Mouse (Mus musculus) kidney, embryonic 14.5 days (tissue): ENCODE results near the gene Robo4. TPM values are rescaled to one million over a fixed set of nuclear protein-coding genes. Genes with fewer than 3 reads are reported as not detected.

ENCODE experiments used
- ATAC-seq: fragments of 200-750 bp; cut with Nextera tagmentation; 2 replicates; pipeline ENCODE4 v1.8.0; 2017; ENCODE audit warnings: moderate number of reproducible peaks, mild to moderate bottlenecking, moderate TSS enrichment, moderate library complexity; ENCODE audit not compliant: low FRiP score, low TSS enrichment
- H3K27ac ChIP-seq: fragments of 300-500 bp; sonication (generic); 2 replicates; pipeline ENCODE4 v1.5.1; 2014; ENCODE audit warnings: low read depth, mild to moderate bottlenecking, low read length, moderate library complexity, mixed read lengths
- H3K27me3 ChIP-seq: fragments of 300-500 bp; sonication (generic); 2 replicates; pipeline ENCODE4 v1.6.1; 2014; ENCODE audit warnings: mild to moderate bottlenecking, low read length; ENCODE audit not compliant: control insufficient read depth, insufficient read depth
- H3K36me3 ChIP-seq: fragments of 300-500 bp; sonication (generic); 2 replicates; pipeline ENCODE4 v1.6.1; 2014; ENCODE audit warnings: low read length, mixed read lengths; ENCODE audit not compliant: control insufficient read depth, insufficient read depth
- H3K4me1 ChIP-seq: fragments of 300-500 bp; sonication (generic); 2 replicates; pipeline ENCODE4 v1.6.1; 2014; ENCODE audit warnings: low read length, mixed read lengths; ENCODE audit not compliant: control insufficient read depth, insufficient read depth
- H3K4me2 ChIP-seq: fragments of 300-500 bp; sonication (generic); replicated peaks from 2 replicates; pipeline ENCODE4 v1.6.1; 2014; ENCODE audit warnings: low read depth, mild to moderate bottlenecking, low read length
- H3K4me3 ChIP-seq: fragments of 300-500 bp; sonication (generic); 2 replicates; pipeline ENCODE4 v1.5.1; 2014; ENCODE audit warnings: mild to moderate bottlenecking, low read length
- H3K9ac ChIP-seq: fragments of 300-500 bp; sonication (generic); 2 replicates; pipeline ENCODE4 v1.6.1; 2014; ENCODE audit warnings: low read depth, mild to moderate bottlenecking, low read length, moderate library complexity
- H3K9me3 ChIP-seq: fragments of 300-500 bp; sonication (generic); 2 replicates; pipeline ENCODE4 v1.6.1; 2016; ENCODE audit warnings: low read length; ENCODE audit not compliant: control insufficient read depth
- WGBS: fragments of 180-500 bp; shearing (Covaris S2); extraction: QIAGEN DNeasy Blood & Tissue Kit; methylation state at CpG from one replicate; pipeline ENCODE4 v1.1.7; 2014; 5-methylcytosine and 5-hydroxymethylcytosine counted together
- polyA plus RNA-seq: library from polyadenylated mRNA; unstranded; fragments of >200 nt; fragmentation: Nextera tagmentation; extraction: Ambion mirVana; gene quantifications from 2 replicates; pipeline ENCODE4 v1.2.1, GENCODE M21; 2014

Robo4 gene
- polyA plus RNA-seq, 1 experiment from 2014 or later = 11.9 TPM

DNA sequence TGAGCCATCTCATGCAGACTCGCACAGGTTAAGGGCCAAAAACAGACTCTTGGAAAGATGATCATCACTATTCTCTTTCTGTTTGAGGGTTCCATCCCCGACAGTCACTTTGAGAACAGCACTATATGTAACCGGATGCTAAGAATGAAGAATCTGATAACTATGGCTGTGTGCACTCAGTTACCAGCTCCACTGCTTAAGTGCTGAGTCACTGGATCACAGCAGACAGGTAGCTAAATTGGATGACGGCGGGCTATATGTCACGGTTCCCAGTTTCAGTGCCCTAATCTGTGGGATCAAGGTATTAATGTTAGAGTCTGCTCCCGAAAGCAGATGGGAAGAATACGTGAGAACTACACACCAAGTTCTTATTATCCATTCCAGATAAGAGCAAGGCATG is 54.2 kb downstream of the Robo4 start:
- H3K4me1 ChIP-seq = peaks cover 11% of the 10 kb centered on the region; the same call in 1 of the 2 replicates
- no peak overlapping the region for H3K9ac ChIP-seq
- 0 out of 2 replicates have a peak overlapping the region, but pooled peaks have one; percentile 23 for H3K4me3 ChIP-seq
- ATAC-seq = no peak
- H3K9me3 ChIP-seq = no peaks in the 10 kb centered on the region
- no peak overlapping the region for H3K4me2 ChIP-seq
- no peaks in the 10 kb centered on the region for H3K36me3 ChIP-seq
- peaks cover 97% of the 10 kb centered on the region for H3K27me3 ChIP-seq
- 3% methylated on average over 8 of the region's 8 CpGs for WGBS
- H3K27ac ChIP-seq = no peak overlapping the region

DNA sequence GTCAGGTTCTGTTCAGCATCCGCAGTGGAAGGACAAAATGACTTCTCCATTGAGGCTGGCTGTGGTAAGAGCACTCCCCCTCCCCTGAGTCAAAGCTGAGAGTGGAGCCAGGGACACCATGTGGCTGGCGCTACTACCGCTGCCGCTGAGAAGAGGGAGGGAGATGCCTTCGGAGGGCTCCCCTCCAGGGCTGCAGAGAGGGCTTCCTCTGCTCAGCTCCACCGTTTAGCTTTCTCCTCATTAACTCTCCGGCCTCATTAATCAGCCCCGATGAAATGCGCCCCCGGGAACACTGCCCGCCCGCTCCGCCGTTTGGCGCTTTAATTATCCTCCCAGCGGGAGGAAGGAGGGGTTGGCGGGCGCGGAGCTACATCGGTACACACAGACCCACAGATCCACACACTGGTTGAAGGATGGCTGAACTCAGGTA is 54.8 kb downstream of the Robo4 start:
- ATAC-seq = peak; percentile 26; the same call in 1 of the 2 replicates
- H3K9ac ChIP-seq = no peak overlapping the region

DNA sequence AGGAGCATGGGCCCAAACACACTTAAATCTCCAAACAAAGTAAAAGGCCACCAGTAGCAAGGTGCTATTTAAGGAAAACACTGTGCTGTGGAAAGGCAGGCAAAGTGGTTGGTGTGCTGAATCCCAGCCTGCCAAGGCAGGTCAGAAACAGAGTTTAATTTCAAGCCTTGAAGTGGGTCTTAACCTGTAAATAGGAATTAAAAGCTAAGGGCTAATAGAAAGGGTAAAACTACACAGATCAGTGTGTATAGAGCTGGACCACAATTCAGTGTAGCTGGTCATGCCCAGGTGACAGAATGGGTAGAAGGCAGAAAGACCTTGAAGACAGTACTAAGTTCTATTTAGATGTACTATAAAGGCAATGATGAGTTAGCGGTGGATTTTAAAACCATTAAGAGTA is 55.5 kb downstream of the Robo4 start:
- no peak overlapping the region for H3K27ac ChIP-seq
- 39% methylated on average over 1 of the region's 1 CpGs for WGBS

More for the DNA sequence above, 54.8 kb downstream of the Robo4 start:
- peaks cover 11% of the 10 kb centered on the region; the same call in 1 of the 2 replicates for H3K4me1 ChIP-seq
- peak overlapping the region; percentile 35; the same call in 1 of the 2 replicates for H3K4me2 ChIP-seq
- H3K27ac ChIP-seq = no peak overlapping the region
- H3K4me3 ChIP-seq = peak overlapping the region; percentile 23
- WGBS = 0% methylated on average over 20 of the region's 20 CpGs
- peaks cover 96% of the 10 kb centered on the region for H3K27me3 ChIP-seq
- no peaks in the 10 kb centered on the region for H3K9me3 ChIP-seq
- H3K36me3 ChIP-seq = no peaks in the 10 kb centered on the region

DNA sequence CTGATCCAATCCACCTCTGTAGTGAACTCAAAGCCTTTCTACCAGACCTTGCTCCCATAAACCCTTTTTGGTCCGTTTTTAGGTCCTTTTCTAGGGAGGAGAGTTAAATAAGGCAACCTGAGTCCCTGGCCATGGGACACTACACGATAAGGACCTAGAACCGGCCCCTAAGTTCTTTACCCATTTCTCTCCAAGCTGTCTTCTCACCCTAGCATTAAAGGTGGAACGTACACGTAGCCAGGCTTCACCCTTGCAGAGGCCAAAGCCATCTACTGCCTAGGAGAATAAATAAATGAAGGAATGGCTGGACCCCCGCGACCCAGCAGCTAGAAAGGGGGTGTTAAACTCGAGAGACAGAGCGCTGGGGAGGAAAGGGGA is 58.0 kb downstream of the Robo4 start:
- Histone ChIP-seq H3K9ac (no peak overlapping the region), H3K4me3 (peak overlapping the region; percentile 45), H3K4me1 (peaks cover 11% of the 10 kb centered on the region; the same call in 1 of the 2 replicates), H3K36me3 (no peaks in the 10 kb centered on the region), H3K9me3 (no peaks in the 10 kb centered on the region), H3K27me3 (peaks cover 81% of the 10 kb centered on the region), H3K27ac (no peak overlapping the region), H3K4me2 (peak overlapping the region; percentile 86)
- ATAC-seq = no peak
- WGBS = under 1% methylated on average over 9 of the region's 9 CpGs

More for the DNA sequence above, 55.5 kb downstream of the Robo4 start:
- peaks cover 96% of the 10 kb centered on the region for H3K27me3 ChIP-seq
- no peaks in the 10 kb centered on the region for H3K9me3 ChIP-seq
- ATAC-seq = no peak
- H3K9ac ChIP-seq = no peak overlapping the region
- no peaks in the 10 kb centered on the region for H3K36me3 ChIP-seq
- H3K4me1 ChIP-seq = peaks cover 11% of the 10 kb centered on the region; the same call in 1 of the 2 replicates
- H3K4me2 ChIP-seq = no peak overlapping the region
- no peak overlapping the region for H3K4me3 ChIP-seq

DNA sequence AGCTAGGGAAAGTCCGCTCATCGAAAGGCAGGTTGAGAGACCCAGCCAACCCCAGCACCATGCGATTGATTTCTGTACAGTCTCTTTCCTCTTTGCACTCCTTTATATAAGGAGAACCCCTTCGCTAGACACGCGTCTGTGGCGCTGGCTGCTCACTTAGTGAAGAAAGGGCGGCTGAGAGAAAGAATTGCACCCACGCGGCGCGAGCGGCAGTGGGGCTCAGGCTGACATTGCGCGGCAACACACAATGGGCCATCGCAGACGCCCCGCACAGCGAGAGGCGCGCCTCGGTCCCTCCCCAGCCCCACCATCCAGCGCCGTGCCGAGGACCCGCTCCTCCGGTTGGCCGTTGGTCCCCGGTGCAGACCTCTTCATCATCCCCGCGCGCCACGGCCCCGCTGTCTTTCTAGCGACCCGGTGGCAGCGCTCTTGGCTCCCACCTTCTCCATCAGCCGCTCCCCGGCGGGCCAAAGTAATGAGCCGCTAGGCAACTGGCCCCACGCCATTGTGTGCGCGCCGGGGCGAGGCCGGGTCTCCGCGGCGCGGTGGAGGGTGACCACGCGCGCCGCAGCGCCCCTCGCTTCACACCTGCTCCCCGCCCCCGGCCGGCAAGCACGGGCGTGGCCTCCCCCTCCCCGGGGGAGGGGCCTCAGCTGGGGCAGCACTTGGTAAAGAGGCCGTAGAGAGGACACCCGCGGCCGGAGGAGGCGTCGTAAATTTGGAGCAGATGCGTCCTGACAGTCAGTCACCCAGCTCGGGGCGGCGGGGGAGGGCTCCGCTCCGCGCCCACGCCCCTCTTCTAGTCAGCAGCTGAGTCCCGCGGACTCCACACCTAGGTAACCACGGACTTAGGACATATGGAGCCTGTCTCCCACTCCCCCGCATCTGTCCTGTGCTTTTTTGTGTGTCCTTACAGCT is 58.6 kb downstream of the Robo4 start:
- WGBS = under 1% methylated on average over 77 of the region's 81 CpGs
- peak overlapping the region; percentile 45 for H3K4me3 ChIP-seq
- peak overlapping the region; percentile 86 for H3K4me2 ChIP-seq
- peaks cover 74% of the 10 kb centered on the region for H3K27me3 ChIP-seq
- H3K9me3 ChIP-seq = no peaks in the 10 kb centered on the region
- no peaks in the 10 kb centered on the region for H3K36me3 ChIP-seq
- H3K4me1 ChIP-seq = peaks cover 11% of the 10 kb centered on the region; the same call in 1 of the 2 replicates
- H3K9ac ChIP-seq = peak overlapping the region; percentile 14; the same call in 1 of the 2 replicates
- peak; percentile 79 for ATAC-seq
- no peak overlapping the region for H3K27ac ChIP-seq

DNA sequence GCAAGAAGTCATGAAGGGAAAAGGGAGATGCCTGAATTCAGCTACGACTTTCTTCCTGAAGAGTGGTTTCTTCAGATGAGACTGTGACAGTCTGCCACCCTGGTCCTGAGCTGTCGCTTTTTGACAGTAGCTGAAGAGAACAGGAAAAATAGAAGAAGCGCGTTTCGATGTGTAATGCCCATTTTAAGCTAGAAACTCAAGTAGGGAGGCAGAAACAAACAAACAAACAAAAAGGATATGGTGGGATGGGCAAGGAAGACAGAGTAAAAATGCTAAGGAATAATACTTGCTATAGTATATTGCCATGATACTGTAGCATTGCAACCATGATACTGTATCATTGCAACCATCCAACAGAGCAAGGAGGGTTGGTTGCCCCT is 59.3 kb downstream of the Robo4 start:
- H3K36me3 ChIP-seq = no peaks in the 10 kb centered on the region
- no peak for ATAC-seq

DNA sequence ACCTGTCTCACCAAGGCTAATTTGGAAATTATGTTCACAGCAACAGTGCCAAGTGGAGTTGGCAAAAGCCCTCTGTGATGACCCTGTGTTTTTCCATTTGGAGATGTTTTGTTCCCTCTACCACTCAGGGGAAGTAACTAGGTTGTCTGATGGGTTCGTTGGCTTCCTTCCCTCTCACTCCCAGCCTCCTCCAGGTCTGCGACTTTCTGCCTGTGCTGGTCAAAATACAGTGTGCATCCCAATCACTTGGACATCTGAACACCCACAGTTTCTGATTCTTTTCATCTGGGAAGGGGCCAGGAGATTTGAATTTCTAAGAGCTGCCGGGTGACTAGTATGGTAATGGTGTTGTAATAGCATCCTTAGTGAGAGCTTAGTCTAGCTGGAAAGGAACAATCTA is 59.9 kb downstream of the Robo4 start:
- Histone ChIP-seq H3K4me3 (no peak overlapping the region), H3K4me2 (no peak overlapping the region), H3K27me3 (peaks cover 62% of the 10 kb centered on the region), H3K9ac (no peak overlapping the region), H3K9me3 (no peaks in the 10 kb centered on the region), H3K4me1 (peaks cover 6% of the 10 kb centered on the region; the same call in 1 of the 2 replicates), H3K27ac (no peak overlapping the region), H3K36me3 (no peaks in the 10 kb centered on the region)
- no peak for ATAC-seq
- 5% methylated on average over 3 of the region's 3 CpGs for WGBS

More for the DNA sequence above, 59.3 kb downstream of the Robo4 start:
- 5% methylated on average over 5 of the region's 5 CpGs for WGBS
- Histone ChIP-seq H3K27me3 (peaks cover 68% of the 10 kb centered on the region), H3K4me3 (peak overlapping the region; percentile 45), H3K9ac (no peak overlapping the region; the same call in 1 of the 2 replicates), H3K4me1 (peaks cover 11% of the 10 kb centered on the region; the same call in 1 of the 2 replicates), H3K27ac (no peak overlapping the region), H3K9me3 (no peaks in the 10 kb centered on the region), H3K4me2 (peak overlapping the region; percentile 86)

DNA sequence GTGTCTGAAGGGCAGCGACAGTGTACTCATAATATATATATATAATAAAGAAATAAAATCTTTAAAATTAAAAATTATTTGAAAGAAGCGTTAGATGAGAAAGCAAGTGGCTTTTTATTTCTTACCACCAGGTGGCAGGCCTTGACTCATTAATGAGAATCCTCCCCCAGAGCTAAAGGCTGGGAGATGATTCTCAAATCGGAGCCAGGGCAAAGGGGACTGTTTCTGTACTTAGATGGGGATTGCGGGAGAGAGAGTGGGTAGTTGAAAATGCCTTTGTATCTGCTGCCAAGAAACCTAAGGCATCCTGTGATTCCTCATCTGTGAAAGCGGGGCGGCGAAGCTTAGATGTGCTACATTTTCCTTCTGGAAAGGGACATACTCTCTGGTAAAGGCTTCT is 61.1 kb downstream of the Robo4 start:
- Histone ChIP-seq H3K4me3 (no peak overlapping the region), H3K27me3 (peaks cover 50% of the 10 kb centered on the region), H3K36me3 (no peaks in the 10 kb centered on the region), H3K4me2 (no peak overlapping the region), H3K4me1 (0 out of 2 replicates have a peak, but pooled peaks cover 6% of the 10 kb centered on the region), H3K27ac (no peak overlapping the region), H3K9me3 (no peaks in the 10 kb centered on the region), H3K9ac (no peak overlapping the region)
- ATAC-seq = no peak
- 13% methylated on average over 7 of the region's 7 CpGs for WGBS
